ENCODE assay signal across 7 mouse cellular contexts in the genomic region with DNA sequence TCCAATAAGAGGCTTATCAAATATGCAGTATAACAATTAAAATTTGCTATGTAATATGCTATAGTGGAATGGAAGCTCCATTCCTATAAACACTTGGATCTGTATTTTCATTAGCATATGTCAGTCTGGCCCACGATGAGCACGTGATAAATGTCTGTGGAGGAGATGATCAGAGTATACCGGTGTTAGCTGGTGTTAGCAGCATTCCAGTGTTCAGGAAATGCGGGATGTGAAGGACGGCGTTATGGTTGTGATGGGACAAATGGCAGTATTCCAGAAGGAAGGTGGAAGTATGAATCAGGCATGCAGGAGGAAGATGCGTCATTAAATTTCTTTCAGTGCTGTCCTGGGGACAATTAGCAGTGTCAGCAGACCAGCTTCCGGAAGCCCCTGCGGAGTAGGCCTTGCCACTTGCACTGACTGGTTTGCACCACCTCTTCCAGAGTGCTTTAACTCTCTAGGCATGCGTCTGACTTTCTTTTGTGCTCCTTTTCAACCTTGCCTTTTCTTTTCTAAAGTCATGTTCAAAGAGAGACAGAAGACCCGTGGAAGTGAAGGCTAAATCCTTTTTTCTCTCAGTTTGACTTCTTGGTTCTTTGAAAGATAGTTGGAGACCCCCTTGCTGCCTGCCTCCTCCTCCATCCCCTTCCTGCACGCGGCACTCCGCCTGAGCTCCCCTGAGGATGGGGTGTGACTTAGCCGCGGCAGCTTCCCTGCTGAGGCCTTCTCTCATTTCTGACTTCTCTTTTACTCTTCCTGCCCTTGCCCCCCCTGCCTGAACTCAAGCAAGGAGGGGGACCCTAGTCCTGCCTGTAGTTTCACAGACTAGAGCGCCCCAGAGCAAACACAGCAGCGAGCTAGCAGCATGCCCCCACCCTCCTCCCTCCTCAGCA.
DNase-seq lines count a peak whose midpoint lies in the region; ATAC-seq and TF ChIP-seq lines count a peak whose summit lies in the region.

No protein-coding gene starts in this region.

- no peaks in the 10 kb centered on the region for H3K27me3 ChIP-seq in forebrain, embryonic 12.5 days
- H3K27me3 ChIP-seq in midbrain, embryonic 15.5 days (replicated peaks), result no peaks in the 10 kb centered on the region

- peak; percentile 69 for ATAC-seq in CD4-positive, CD25-positive, alpha-beta regulatory T cell, adult 4 months
- ATAC-seq in forebrain, embryonic 12.5 days (ENCODE audit: low FRiP score), result peak; percentile 77
- peak; percentile 94 for ATAC-seq in midbrain, embryonic 15.5 days (replicated peaks)

- H3K4me1 ChIP-seq in ES-E14 (ENCODE audit: control insufficient read depth in 2 of 2, insufficient read depth in 2 of 2, low read length in 2 of 2, poor library complexity in 1 of 2), result peaks cover 3 to 11% of the 10 kb centered on the region in 2 experiments; a peak in 2 of 4 replicates
- H3K4me1 ChIP-seq in forebrain, embryonic 12.5 days, result peaks cover 11% of the 10 kb centered on the region
- peaks cover 11% of the 10 kb centered on the region for H3K4me1 ChIP-seq in midbrain, embryonic 15.5 days

- DNase-seq in ES-E14 (ENCODE audit: low read depth, low spot score), result peak; percentile 37
- DNase-seq in kidney, postnatal 4 days, result peak; percentile 12 to 28
- peak; percentile 54 for DNase-seq in yolk sac, embryonic 10.5 days (ENCODE audit: low spot score)
- DNase-seq in urinary bladder, postnatal 36 days (ENCODE audit: low spot score in 2 of 2), result no peak

- H3K4me3 ChIP-seq in ES-E14 (ENCODE audit: insufficient read depth in 1 of 2, low read depth in 1 of 2, low read length in 2 of 2, poor library complexity in 1 of 2, severe bottlenecking in 1 of 2), result peak overlapping the region; percentile 17 to 38; a peak in 2 of 4 replicates
- H3K4me3 ChIP-seq in forebrain, embryonic 12.5 days (replicated peaks), result no peak overlapping the region
- H3K4me3 ChIP-seq in midbrain, embryonic 15.5 days, result no peak overlapping the region

- no peaks in the 10 kb centered on the region for H3K9me3 ChIP-seq in ES-E14 (ENCODE audit: control insufficient read depth, insufficient read depth, low read depth, low read length)
- no peaks in the 10 kb centered on the region for H3K9me3 ChIP-seq in forebrain, embryonic 12.5 days
- no peaks in the 10 kb centered on the region for H3K9me3 ChIP-seq in midbrain, embryonic 15.5 days

- WGBS in forebrain, embryonic 12.5 days, result 24% methylated on average over 18 of the region's 18 CpGs
- 15% methylated on average over 18 of the region's 18 CpGs for WGBS in midbrain, embryonic 15.5 days

- peak overlapping the region; percentile 1; the same call in 1 of the 2 replicates for H3K9ac ChIP-seq in ES-E14 (ENCODE audit: insufficient read depth, low read depth, low read length, poor library complexity, severe bottlenecking)
- no peak overlapping the region for H3K9ac ChIP-seq in forebrain, embryonic 12.5 days
- H3K9ac ChIP-seq in midbrain, embryonic 15.5 days, result no peak overlapping the region

- in situ Hi-C loops in ES-E14 (cut with MboI; ENCODE audit: low sequenced_read_pairs in 2 of 2, unreplicated experiment in 2 of 2), result no loop called here

- no peaks in the 10 kb centered on the region for H3K36me3 ChIP-seq in ES-E14 (ENCODE audit: control insufficient read depth, insufficient read depth, low read length, poor library complexity, severe bottlenecking)
- no peaks in the 10 kb centered on the region for H3K36me3 ChIP-seq in forebrain, embryonic 12.5 days (replicated peaks)
- H3K36me3 ChIP-seq in midbrain, embryonic 15.5 days (replicated peaks), result no peaks in the 10 kb centered on the region

- H3K4me2 ChIP-seq in forebrain, embryonic 12.5 days, result peak overlapping the region; percentile 32
- peak overlapping the region; percentile 43 for H3K4me2 ChIP-seq in midbrain, embryonic 15.5 days

- H3K27ac ChIP-seq in ES-E14 (ENCODE audit: insufficient read depth, low read depth, low read length, poor library complexity, severe bottlenecking), result peak overlapping the region; percentile 61; the same call in 1 of the 2 replicates
- H3K27ac ChIP-seq in forebrain, embryonic 12.5 days, result no peak overlapping the region
- no peak overlapping the region; the same call in 1 of the 2 replicates for H3K27ac ChIP-seq in midbrain, embryonic 15.5 days

TF ChIP-seq in ES-E14, 5 proteins besides CTCF, POLR2A, EP300 and RAD21:
- TF ChIP-seq HCFC1 (IDR thresholded peaks at IDR 0.05; ENCODE audit: borderline replicate concordance, insufficient read depth, low read length) (no peak), MAFK (IDR thresholded peaks at IDR 0.05; ENCODE audit: insufficient read depth, low read depth, low read length) (peak; percentile 57)
TF ChIP-seq in ES-E14: peak in this region for 1.

Comparison
In these comparisons a context has a peak if more than half of its experiments do, and no peak if none do; other contexts are left out.
1. DNase-seq: peak in ES-E14 (single experiment), kidney, postnatal 4 days (2 of 2) and yolk sac, embryonic 10.5 days (single experiment); none in urinary bladder, postnatal 36 days (0 of 2).
2. H3K4me3 ChIP-seq: peak in ES-E14 (2 of 2); none in forebrain, embryonic 12.5 days (single experiment) and midbrain, embryonic 15.5 days (single experiment).
3. Peak in every context shown above with its lines, with median percentiles within 50 percentile points of each other: ATAC-seq.